Mouse (Mus musculus): ENCODE measurements around the gene Dbil5. TPM values are rescaled to one million over a fixed set of nuclear protein-coding genes. Genes with fewer than 3 reads are reported as not detected.

The Dbil5 gene
- total RNA-seq (2021) = 1 to 10 TPM; 1.5 to 2.2 TPM
- long read RNA-seq, experiment 1 = 0 reads
- long read RNA-seq, experiment 2 = 0 reads

- intact Hi-C loops (cut with DNase I) = no loop called here
- DNase-seq (ENCODE audit: extremely low spot score in 1 of 2, low spot score in 2 of 2) = peak; percentile 95 to 97
- H3K27ac ChIP-seq = peak within 1 kb of the TSS; percentile 94
Measured at GRCm38 (mm10) chr11:76217390-76217800, at the start of gene Dbil5, which contains the start of gene Gemin4. TSS of gene Dbil5 (plus strand) at chr11:76217608. TSS of gene Gemin4 (minus strand) at chr11:76217664.

DNA sequence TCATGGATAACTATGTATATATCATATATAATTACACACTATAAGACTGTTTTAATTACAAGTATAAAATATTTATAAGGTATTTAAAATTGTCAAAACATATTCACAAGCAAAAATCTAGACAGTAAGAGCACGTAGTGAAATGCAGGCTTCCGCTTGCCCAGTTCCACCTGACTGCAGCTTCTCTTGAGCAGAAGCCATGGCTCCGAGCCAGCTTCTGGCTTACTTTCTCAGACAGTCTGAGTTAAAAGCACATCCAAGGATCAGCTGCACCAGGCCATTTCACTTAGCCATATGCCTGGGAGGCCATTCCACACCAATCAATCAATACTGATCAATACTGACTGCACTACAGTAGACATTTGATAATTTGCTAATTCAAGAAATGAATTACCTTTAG lies 48.4 kb upstream of the Dbil5 start:
- H3K4me3 ChIP-seq = no peak overlapping the region
- no peak for TF ChIP-seq CTCF (IDR thresholded peaks at IDR 0.05)
- intact Hi-C loops (cut with DNase I) = loop anchor here (5.0 to 10.0 kb wide), 2 partner anchors 82 to 164 kb away; no protein-coding TSS in a partner anchor
- no peak overlapping the region for H3K27ac ChIP-seq
- no peak for DNase-seq (ENCODE audit: extremely low spot score in 1 of 2, low spot score in 2 of 2)

More at GRCm38 (mm10) chr11:76217390-76217800, at the start of gene Dbil5, which contains the start of gene Gemin4:
- peak; percentile 94 for TF ChIP-seq CTCF (IDR thresholded peaks at IDR 0.05)
- H3K4me3 ChIP-seq = peak within 1 kb of the TSS; percentile 89

DNA sequence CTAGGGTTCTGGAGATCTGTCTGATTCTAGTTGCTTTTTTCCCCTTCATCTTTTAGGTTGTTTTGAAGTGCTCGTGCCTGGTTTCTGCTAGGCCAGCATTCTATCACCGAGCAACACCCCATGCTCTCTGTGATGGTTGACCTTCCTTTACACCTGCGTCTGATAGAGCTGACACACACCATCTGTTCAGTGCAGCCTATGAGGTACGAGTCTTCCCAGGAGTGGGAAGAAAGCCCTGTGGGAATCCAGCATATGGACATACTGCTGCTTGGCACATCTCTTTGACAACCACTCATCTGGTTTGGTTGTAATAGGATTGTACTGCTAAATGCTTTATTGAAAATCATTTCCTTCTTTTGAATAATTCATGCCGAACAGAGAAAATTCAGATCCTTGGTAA lies 47.2 kb upstream of the Dbil5 start:
- Histone ChIP-seq H3K4me3 (no peak overlapping the region), H3K27ac (no peak overlapping the region)
- no peak for TF ChIP-seq CTCF (IDR thresholded peaks at IDR 0.05)
- intact Hi-C loops (cut with DNase I) = no loop called here
- no peak for DNase-seq (ENCODE audit: extremely low spot score in 1 of 2, low spot score in 2 of 2)

- intact Hi-C loops (cut with DNase I) = loop anchor here (1.0 kb wide), 1 partner anchor 22 kb away; no protein-coding TSS in a partner anchor
- DNase-seq (ENCODE audit: extremely low spot score in 1 of 2, low spot score in 2 of 2) = peak; percentile 35 to 56
- Histone ChIP-seq H3K27ac (peak overlapping the region; percentile 62), H3K4me3 (peak overlapping the region; percentile 70)
- TF ChIP-seq CTCF (IDR thresholded peaks at IDR 0.05) = no peak
Measured at GRCm38 (mm10) chr11:76178726-76179494, 38.5 kb upstream of the Dbil5 start.

DNA sequence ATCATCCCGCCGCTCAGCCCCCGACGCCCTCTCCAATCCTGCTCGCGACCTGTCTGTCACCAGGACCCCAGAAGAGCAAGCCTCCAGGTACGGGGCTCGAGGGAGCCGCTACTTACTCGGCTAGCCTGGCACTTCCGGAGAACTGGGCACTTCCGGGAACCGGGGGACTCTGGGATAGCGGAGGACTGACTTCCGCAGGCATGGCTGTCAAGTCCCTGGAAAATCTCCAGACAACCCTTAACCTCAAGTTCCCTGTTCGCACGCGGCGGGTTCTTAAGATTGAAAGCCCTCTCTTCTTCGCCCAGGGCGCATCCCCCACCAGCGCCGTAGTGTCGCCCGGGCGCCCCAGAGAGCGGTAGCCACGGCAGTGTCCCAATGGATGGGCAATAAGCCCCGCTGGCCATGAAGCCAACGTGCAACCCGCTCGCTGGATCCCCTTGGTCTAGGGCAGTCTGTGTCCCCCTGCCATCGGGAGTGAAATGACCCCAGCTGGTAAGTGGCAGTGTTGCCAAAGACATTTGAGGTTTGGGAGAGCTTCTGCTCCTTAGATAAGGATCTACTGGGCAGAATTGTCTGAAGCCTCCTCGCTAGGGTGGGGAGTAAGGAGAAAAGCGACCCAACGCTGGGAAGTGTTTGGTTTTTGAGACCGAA lies 37.8 kb upstream of the Dbil5 start, which contains the start of the genes Vps53 and Fam57a:
TSS of gene Vps53 (minus strand) at position 153 of the 651 bp plus-strand sequence.
TSS of gene Fam57a (plus strand) at position 177 of the 651 bp plus-strand sequence.
- intact Hi-C loops (cut with DNase I) = loop anchor here (1.0 kb wide), 1 partner anchor 22 kb away; no protein-coding TSS in a partner anchor

DNA sequence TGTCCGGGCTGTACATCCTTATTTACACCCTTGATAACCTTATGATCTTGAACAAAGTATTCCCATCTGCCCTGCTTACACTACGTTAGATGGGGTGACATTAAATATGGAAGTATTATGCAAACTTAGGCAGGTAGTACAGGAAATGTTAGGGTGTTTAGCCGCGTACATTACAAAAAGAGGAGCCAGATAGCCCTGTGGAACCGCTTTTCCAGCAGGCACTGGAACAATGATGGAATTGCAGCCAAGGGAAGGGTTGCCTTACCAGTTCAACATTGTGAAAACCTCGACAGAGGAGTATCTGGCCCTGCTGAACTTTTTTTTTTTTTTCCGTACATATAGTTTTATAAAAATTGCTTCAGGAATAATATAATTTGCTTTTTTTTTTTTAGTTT lies 37.3 kb upstream of the Dbil5 start:
- intact Hi-C loops (cut with DNase I) = no loop called here
- DNase-seq (ENCODE audit: extremely low spot score in 1 of 2, low spot score in 2 of 2) = no peak
- peak overlapping the region; percentile 62 for H3K27ac ChIP-seq
- TF ChIP-seq CTCF (IDR thresholded peaks at IDR 0.05) = no peak
- H3K4me3 ChIP-seq = peak overlapping the region; percentile 70

More for the DNA sequence above, 37.8 kb upstream of the Dbil5 start, which contains the start of the genes Vps53 and Fam57a:
- peak within 1 kb of the TSS; percentile 70 for H3K4me3 ChIP-seq
- H3K27ac ChIP-seq = peak within 1 kb of the TSS; percentile 62
- DNase-seq (ENCODE audit: extremely low spot score in 1 of 2, low spot score in 2 of 2) = peak; percentile 87
- TF ChIP-seq CTCF (IDR thresholded peaks at IDR 0.05) = no peak; the same call in 1 of the 2 replicates

DNA sequence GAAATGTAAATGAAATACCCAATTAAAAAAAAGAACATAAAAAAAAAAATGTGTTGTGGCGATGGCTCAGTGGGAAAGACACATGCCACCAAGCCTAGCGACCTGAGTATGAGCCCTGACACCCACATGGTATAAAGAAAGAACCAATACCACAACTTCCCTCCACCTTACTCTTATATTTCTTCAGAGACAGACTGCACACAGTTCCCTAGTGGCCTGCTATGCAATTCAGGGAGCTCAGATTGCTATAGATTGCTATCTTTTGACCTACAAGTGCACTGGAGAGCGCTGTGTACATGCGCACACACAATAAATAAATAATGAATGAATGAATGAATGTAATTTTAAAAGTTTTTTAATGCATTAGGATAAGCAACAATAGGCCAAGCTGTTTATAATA lies 33.7 kb upstream of the Dbil5 start:
- no peak for DNase-seq (ENCODE audit: extremely low spot score in 1 of 2, low spot score in 2 of 2)
- Histone ChIP-seq H3K4me3 (no peak overlapping the region), H3K27ac (no peak overlapping the region)
- intact Hi-C loops (cut with DNase I) = no loop called here
- no peak for TF ChIP-seq CTCF (IDR thresholded peaks at IDR 0.05)

GRCm38 (mm10) chr11:76186908-76187307 lies 30.5 kb upstream of the Dbil5 start:
- Histone ChIP-seq H3K27ac (no peak overlapping the region), H3K4me3 (no peak overlapping the region)
- TF ChIP-seq CTCF (IDR thresholded peaks at IDR 0.05) = peak; percentile 12; the same call in 1 of the 2 replicates
- intact Hi-C loops (cut with DNase I) = no loop called here
- no peak for DNase-seq (ENCODE audit: extremely low spot score in 1 of 2, low spot score in 2 of 2)

- Histone ChIP-seq H3K27ac (no peak overlapping the region), H3K4me3 (no peak overlapping the region)
- TF ChIP-seq CTCF (IDR thresholded peaks at IDR 0.05) = no peak
- no peak for DNase-seq (ENCODE audit: extremely low spot score in 1 of 2, low spot score in 2 of 2)
- intact Hi-C loops (cut with DNase I) = no loop called here
Measured at GRCm38 (mm10) chr11:76196275-76196976, 21.0 kb upstream of the Dbil5 start.

GRCm38 (mm10) chr11:76196977-76197469 lies 20.4 kb upstream of the Dbil5 start:
- Histone ChIP-seq H3K27ac (no peak overlapping the region), H3K4me3 (no peak overlapping the region)
- TF ChIP-seq CTCF (IDR thresholded peaks at IDR 0.05) = no peak
- intact Hi-C loops (cut with DNase I) = no loop called here
- DNase-seq (ENCODE audit: extremely low spot score in 1 of 2, low spot score in 2 of 2) = no peak
